Mouse (Mus musculus) skeletal muscle tissue, adult 2 months (tissue): Measurements from ENCODE around the gene Map3k13.
A peak's percentile ranks its signal among the peaks of the same experiment; 100 is the strongest.
"Not testable (repeated sequence)": the region's sequence is repeated elsewhere in the genome, so short reads cannot be mapped to it uniquely, and the experiment has no call there.

Experiments
- DNase-seq: peaks from one replicate; pipeline ENCODE4 v3.0.0-alpha.2; 2012; ENCODE audit warnings: low read depth, low spot score

Map3k13 gene

DNA sequence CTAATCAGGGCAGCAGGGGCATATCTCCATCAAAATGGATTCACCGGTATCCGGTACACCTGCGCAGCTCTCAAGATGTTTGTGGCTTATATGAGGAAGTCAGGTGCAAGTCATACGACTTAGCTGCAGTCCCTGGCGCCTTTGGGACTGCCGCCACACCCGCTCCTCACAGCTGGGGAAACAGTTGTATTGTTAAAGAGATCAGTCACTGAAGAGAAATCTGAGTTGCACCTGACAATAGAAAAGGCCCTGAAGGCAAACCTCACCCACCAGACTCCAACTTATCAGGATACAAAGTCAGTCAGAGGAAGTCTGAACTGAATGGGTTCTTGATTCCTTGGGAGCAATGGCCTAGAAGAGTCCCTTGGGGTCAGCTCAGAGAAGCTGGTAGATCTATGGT lies 13.6 kb downstream of the Map3k13 start:
- DNase-seq: not testable (repeated sequence)

- no peak for DNase-seq
Measured at GRCm38 (mm10) chr16:21813164-21813834, 19.2 kb downstream of the Map3k13 start.

DNA sequence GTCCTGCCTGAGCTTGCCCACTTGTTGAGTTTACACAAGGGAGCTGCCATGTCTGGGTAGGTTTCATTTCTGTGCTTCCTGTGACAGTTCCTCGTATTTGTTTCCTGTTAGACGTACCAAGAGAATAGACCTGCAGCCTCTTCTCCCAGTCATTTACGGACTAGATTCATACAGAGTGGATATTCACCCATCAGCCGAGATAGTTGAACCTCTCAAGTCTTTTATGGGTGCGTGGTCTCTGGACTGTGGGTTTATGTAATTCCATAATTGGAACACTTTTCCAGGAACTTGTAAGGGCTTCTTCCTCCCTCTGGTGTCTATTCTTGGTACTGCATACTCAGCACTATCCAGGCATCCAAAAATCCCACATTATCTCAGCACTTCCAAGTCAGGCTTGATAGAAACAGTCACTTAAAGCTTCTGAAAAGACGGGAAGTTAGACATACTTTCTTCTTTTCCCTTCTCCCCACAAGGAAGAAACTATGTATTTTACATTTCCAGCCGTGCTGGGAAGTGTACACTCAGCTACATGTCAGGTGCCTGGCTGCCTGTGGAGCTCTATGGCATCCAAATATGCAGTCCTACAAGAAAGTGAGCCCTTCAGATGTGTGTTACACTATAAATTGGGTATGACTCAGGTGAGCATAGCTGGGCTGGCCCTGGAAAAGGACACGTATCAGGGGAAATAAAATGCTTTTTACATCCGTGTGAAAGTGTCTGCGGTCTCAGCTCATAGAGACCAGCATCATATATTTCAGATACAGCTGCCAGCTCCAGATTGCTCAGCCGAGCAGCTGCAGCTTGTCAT lies 20.9 kb downstream of the Map3k13 start:
- DNase-seq: peak; percentile 58

DNA sequence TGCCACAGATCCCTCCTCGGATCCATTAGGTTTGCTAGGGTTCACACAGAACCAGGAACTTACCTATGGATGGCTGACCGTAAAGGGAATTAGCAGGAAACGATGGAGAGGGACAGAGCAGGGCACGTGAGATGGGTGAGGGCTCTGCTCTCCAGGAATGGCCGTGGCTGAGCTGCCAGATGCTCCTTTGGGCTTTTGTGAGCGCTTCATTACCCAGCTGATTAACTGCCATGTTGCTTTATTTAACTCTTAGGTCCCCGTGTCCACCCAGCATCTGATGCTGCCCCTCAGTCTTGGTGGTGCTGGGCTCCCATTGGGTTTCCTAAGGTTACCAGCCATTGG lies 21.5 kb downstream of the Map3k13 start:
- DNase-seq: no peak

DNA sequence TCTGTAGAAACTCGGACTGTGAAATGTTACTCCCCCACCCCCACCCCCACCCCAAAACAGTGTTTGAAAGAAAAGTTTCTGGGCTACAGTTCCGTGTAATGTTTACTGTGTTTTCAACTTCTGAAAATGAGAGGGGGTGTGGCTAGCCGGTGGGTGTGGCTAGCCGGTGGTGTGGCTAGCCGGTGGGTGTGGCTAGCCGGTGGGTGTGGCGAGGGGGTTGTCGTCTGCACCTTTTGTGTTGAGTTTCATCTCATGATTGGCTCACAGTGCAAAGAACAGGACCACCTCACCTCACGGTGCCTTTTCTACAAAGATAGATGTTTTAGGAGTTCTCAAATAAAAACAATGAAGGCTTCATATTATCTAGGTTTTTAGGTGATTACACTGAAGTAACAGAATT lies 24.0 kb downstream of the Map3k13 start:
- DNase-seq: no peak

DNA sequence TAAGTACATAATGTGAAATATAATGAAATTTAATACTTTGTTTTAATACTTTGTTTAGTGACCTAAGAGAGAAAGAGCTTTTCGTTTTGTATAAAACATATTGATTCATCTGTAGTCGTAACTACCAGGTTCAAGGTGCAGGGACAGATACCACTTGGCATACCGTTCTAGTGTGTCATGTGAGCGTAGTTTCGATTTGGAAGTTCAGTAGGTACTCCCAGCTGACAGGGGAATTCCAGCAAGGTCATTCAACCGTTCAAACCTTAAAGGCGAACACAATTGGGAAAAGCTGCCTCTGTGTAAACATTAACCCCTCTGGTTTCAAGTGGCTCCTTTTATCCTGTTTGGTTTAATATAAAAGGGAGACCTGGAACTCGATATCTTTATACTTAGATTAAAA lies 24.5 kb downstream of the Map3k13 start:
- peak; percentile 10 for DNase-seq

GRCm38 (mm10) chr16:21825612-21826031 lies 31.5 kb downstream of the Map3k13 start:
- no peak for DNase-seq

DNA sequence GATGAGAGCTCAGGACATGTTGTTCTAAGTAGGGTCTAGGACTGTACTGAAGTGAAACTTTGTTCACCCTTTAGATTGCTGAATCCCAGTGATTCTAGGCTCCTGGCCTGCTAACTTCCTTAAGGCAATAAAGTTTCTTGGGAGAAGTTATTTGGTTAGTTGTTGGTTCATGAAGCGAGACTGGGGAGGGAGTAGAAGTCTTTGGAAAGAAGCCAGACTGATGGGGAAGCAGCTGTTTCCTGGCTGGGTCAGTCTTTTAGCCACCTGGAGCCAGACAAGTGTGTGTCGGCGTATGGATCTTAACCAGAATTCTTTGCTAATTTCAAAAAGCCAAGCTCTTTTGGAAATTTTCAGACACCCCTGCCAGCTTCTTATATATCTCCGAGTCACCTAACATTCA lies 33.0 kb downstream of the Map3k13 start:
- peak; percentile 15 for DNase-seq

GRCm38 (mm10) chr16:21827581-21827980 lies 33.4 kb downstream of the Map3k13 start:
- no peak for DNase-seq

DNA sequence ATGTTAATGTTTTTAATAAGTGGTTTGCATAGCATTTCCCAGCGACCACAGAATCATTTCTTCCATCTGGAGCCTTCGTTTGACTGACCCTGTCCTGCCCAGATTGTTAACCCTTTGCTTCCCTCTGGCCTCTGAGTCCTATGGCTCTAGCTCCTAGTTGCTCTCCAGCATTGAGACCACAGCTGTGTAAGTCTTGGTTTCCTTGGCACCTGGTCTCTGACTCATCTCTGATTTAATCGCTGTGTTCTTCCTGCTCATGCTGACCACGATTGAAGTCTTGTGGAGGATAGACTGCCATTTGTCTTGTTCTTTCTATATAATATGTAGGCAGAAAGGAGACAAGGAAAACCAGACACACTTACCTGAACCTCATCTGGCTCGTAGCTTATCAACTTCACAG lies 35.6 kb downstream of the Map3k13 start:
- DNase-seq: no peak

DNA sequence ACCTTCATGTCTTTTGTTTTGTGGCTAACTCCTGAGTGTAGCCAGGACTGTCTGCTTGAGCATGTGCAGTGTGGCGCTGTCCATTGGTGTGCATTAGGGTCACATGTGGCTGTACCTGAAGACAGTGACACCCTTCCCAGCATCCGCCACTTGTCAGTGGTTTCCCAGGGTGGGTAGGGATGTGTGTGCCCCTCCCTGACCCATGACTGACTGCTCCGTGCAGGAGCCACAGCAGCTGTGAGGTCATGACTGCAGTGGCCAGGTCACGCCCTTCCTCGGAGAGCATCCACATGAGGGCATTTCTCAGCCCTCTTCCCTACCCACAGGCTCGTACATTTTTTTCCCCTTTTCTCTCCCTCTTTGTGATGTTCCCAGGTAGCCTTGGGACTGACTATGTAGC lies 36.6 kb downstream of the Map3k13 start:
- DNase-seq: no peak

DNA sequence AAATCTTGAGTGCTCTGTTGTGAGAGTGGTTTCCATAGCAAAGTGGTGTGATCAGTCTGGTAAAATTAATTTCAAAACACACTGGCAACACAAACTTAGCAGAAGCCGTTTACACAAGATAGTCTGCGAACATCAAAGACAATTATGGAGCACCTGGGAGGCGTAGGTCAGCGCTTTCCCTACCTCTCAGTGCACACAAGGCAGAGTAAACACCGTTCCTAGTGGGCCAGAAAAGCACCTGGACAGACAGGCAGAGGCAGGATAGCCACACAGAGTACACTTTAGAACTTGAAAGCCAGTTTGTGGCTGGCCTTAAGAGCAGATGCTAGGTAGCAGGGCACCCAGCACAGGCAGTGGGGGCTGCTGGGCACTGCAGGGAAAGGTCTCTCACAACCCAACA lies 37.6 kb downstream of the Map3k13 start:
- DNase-seq: no peak

DNA sequence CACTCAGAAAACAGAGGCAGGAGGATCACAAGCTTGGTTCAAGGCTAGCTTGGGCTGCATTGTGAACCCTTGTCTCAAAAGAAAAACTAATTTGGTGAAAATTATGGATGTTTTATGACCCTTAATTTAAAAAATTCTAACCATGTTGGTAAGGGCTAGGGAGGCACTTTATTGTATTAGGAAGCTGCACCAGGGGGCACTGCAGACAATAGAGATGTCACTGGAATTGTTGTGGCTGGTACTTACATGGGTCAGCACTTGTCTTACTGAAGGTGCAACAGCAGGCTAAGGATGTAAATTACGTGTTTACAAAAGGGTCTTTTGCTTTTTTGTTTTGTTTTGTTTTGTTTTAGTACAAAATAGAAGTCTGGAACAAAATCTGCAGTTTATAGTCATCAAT lies 39.3 kb downstream of the Map3k13 start:
- no peak for DNase-seq

- no peak for DNase-seq
Measured at GRCm38 (mm10) chr16:21833970-21834369, 39.8 kb downstream of the Map3k13 start.

- DNase-seq: no peak
Measured at GRCm38 (mm10) chr16:21834866-21835583, 40.9 kb downstream of the Map3k13 start.

GRCm38 (mm10) chr16:21835584-21835931 lies 41.4 kb downstream of the Map3k13 start:
- DNase-seq: no peak

- DNase-seq: no peak
Measured at GRCm38 (mm10) chr16:21836311-21837072, 42.3 kb downstream of the Map3k13 start.

DNA sequence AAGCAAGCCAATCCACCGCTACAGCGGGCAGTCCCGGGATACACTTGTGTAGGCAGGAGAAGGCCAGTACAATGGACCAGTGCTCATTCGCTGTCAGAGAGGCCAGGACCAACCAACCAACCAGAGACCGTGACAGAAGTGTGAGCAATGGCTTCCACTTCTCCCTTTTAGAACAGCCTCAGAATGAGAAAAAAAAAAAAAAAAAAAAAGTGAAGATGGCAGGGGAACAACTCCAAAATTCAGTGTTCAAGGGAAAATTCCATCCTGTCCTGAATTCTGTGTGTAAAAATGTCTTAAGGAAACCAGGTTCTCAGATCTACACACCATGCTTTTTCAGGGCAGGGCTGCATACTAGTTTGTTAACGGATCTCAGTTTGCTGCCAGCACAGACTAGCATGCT lies 43.5 kb downstream of the Map3k13 start:
- DNase-seq: no peak

DNA sequence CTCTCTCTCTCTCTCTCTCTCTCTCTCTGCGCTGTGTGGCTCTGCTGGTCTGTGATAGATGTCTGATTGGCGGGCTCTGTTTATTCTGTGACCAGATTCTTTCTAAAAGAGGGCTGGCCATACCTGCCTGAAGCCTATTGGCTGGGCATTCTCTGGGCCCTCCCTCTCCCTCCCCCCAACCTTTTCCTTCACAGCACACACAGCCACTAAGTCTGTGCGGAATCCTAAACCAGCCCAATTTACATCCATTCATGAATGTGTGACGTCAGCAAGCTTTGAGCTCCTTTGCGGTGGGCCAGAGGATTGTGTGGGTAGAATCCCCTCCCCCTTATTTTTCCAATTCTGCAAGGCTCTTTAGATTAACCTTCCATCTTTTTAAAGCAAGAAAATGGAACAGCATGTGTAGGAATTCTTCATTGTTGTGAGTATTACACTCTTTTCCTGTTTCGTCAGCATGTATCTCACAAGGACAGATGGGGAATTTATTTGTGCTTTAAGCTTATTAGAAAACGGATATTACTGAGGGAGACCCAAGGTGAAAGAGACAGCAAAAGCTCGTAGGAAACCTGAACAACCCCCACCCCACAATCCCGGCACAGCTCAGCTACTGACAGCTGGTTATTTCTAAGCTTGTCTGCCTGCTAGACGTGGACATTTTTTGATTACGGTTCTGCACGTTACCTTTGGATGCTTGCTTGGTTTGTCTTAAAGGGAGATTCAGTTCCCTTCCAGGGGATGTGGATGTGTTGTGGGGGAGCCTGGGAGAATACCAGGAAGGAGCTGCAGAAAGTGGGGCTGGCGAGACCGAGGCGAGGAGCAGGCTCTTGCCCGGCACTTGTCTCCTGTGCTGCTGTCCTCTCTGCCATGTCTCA lies 51.9 kb downstream of the Map3k13 start:
- DNase-seq: peak; percentile 27

- no peak for DNase-seq
Measured at GRCm38 (mm10) chr16:21848444-21848843, 54.3 kb downstream of the Map3k13 start.

DNA sequence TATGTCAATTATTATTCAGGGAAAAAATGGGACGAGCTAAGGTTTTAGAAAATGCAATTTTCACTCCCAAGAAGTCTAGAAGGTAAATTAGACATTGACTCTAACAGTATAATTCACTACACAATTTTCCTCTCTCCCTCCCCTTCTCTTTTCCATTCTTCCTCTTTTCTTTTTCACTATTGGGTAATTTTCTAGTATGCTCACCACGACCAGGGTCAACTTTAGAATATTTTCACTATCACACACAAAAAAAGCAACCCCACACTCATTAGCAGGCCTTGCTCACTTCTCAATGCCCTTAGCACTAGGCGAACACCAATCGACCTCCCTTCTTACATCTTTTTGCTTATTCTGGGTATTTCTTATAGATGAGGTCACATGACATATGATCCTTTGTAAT lies 54.7 kb downstream of the Map3k13 start:
- DNase-seq: no peak
